Mouse (Mus musculus): ENCODE measurements around the gene Med14. TPM values are rescaled to one million over a fixed set of nuclear protein-coding genes. Genes with fewer than 3 reads are reported as not detected.

The Med14 gene
- total RNA-seq, 2 experiments from 2014 or later = 24.1 to 61.8 TPM

GRCm38 (mm10) chrX:12686071-12686470, 75.8 kb downstream of the Med14 start:
- ATAC-seq (replicated peaks; ENCODE audit: low FRiP score, low TSS enrichment, poor library complexity, severe bottlenecking) = no peak

- ATAC-seq (replicated peaks; ENCODE audit: low FRiP score, low TSS enrichment, poor library complexity, severe bottlenecking) = no peak
Measured at GRCm38 (mm10) chrX:12677396-12677795, 84.5 kb downstream of the Med14 start.

GRCm38 (mm10) chrX:12673054-12673775, 88.7 kb downstream of the Med14 start, which contains the start of gene 1810030O07Rik:
Gene 1810030O07Rik, minus strand, starts transcription at chrX:12673668.
- peak; percentile 100 for ATAC-seq (replicated peaks; ENCODE audit: low FRiP score, low TSS enrichment, poor library complexity, severe bottlenecking)

GRCm38 (mm10) chrX:12653879-12654278, 108.0 kb downstream of the Med14 start:
- ATAC-seq (replicated peaks; ENCODE audit: low FRiP score, low TSS enrichment, poor library complexity, severe bottlenecking) = no peak

GRCm38 (mm10) chrX:12651906-12652305, 110.0 kb downstream of the Med14 start:
- ATAC-seq (replicated peaks; ENCODE audit: low FRiP score, low TSS enrichment, poor library complexity, severe bottlenecking) = no peak

GRCm38 (mm10) chrX:12645531-12646304, 116.2 kb downstream of the Med14 start:
- peak; percentile 44 for ATAC-seq (replicated peaks; ENCODE audit: low FRiP score, low TSS enrichment, poor library complexity, severe bottlenecking)

DNA sequence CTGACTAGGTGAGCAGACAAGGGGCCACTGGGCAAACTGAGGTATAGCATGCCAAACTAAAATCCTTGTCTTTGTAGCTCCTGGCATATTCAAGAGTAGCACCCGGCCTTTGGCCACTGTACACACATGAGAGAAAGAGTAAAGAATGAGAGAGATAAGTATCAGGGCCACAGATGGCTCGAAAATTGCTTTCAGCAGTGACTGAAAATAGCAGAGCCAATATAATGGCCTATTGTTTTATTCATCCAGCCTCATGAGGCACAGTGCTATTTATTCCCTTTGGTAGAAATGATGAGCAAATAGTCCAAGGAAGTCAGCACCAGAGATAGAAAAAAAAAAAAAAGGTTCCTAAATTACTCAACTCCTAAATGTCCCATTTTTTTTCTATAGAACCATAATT, 116.9 kb downstream of the Med14 start:
- ATAC-seq (replicated peaks; ENCODE audit: low FRiP score, low TSS enrichment, poor library complexity, severe bottlenecking) = no peak

Other genes with a start within 250 kb of the Med14 start
- gene Atp6ap2, start 174.3 kb downstream of the Med14 start, total RNA-seq (2014; fragmentation: Nextera tagmentation) = 25.3 and 29.4 TPM in 2 replicates
- gene Atp6ap2, start 174.3 kb downstream of the Med14 start, total RNA-seq (2017) = 49.0 and 50.7 TPM in 2 replicates
- 37.4 and 40.7 TPM in 2 replicates for gene 1810030O07Rik, start 88.4 kb downstream of the Med14 start, total RNA-seq (2014; fragmentation: Nextera tagmentation)
- 30.7 and 38.6 TPM in 2 replicates for gene 1810030O07Rik, start 88.4 kb downstream of the Med14 start, total RNA-seq (2017)

Measured in megakaryocyte-erythroid progenitor cell, adult 5-6 weeks (primary cell).